ENCODE assay signal across 28 mouse cellular contexts in genomic region chr1:81886940-81887531, GRCm38 (mm10).
DNase-seq lines count a peak whose midpoint lies in the region; ATAC-seq and TF ChIP-seq lines count a peak whose summit lies in the region.
"Had no signal": no experiment of that assay in that cellular context is flagged by ENCODE, and none has a peak within 500 bp of the region (broad histone marks: within the 10 kb centered on the region; RNA-seq: fewer than 3 reads in every experiment).

No protein-coding gene starts in this region.

- TF ChIP-seq EP300 in heart, postnatal 0 days (IDR thresholded peaks at IDR 0.05; ENCODE audit: low read depth) = no peak

- no peaks in the 10 kb centered on the region for H3K79me2 ChIP-seq in myocyte (ENCODE audit: control insufficient read depth, insufficient read depth)

- TF ChIP-seq CTCF in heart, postnatal 0 days (IDR thresholded peaks at IDR 0.05; ENCODE audit: low read depth) = no peak

- H3K27ac ChIP-seq in embryonic facial prominence, embryonic 14.5 days (replicated peaks; ENCODE audit: low read depth, low read length) = no peak overlapping the region
- H3K27ac ChIP-seq in embryonic facial prominence, embryonic 10.5 days (replicated peaks) = no peak overlapping the region
- no peak overlapping the region for H3K27ac ChIP-seq in heart, postnatal 0 days (ENCODE audit: low read depth)
- no peak overlapping the region for H3K27ac ChIP-seq in heart, embryonic 11.5 days (ENCODE audit: low read depth, low read length)
- H3K27ac ChIP-seq in lung, embryonic 15.5 days = no peak overlapping the region
- H3K27ac ChIP-seq: hindbrain, embryonic 13.5 days; limb, embryonic 15.5 days; liver, embryonic 14.5 days; neural tube, embryonic 15.5 days had no signal

- no peaks in the 10 kb centered on the region for H3K36me3 ChIP-seq in embryonic facial prominence, embryonic 14.5 days (ENCODE audit: control insufficient read depth, insufficient read depth, low read length)
- no peaks in the 10 kb centered on the region for H3K36me3 ChIP-seq in embryonic facial prominence, embryonic 10.5 days (replicated peaks)
- H3K36me3 ChIP-seq in heart, postnatal 0 days (replicated peaks; ENCODE audit: control insufficient read depth, insufficient read depth, low read length) = no peaks in the 10 kb centered on the region
- H3K36me3 ChIP-seq in heart, embryonic 11.5 days (ENCODE audit: control insufficient read depth, insufficient read depth, low read length) = no peaks in the 10 kb centered on the region
- H3K36me3 ChIP-seq in lung, embryonic 15.5 days = no peaks in the 10 kb centered on the region
- H3K36me3 ChIP-seq in myocyte (ENCODE audit: control insufficient read depth, insufficient read depth) = no peaks in the 10 kb centered on the region
- H3K36me3 ChIP-seq: hindbrain, embryonic 13.5 days; limb, embryonic 15.5 days; neural tube, embryonic 15.5 days had no signal

- no peak overlapping the region for H3ac ChIP-seq in myocyte (ENCODE audit: control insufficient read depth, insufficient read length)

- no peak overlapping the region for H3K9ac ChIP-seq in embryonic facial prominence, embryonic 14.5 days (ENCODE audit: low read depth, low read length)
- H3K9ac ChIP-seq in heart, postnatal 0 days (replicated peaks; ENCODE audit: low read depth, low read length) = no peak overlapping the region
- H3K9ac ChIP-seq in heart, embryonic 11.5 days (ENCODE audit: low read depth, low read length) = no peak overlapping the region
- no peak overlapping the region for H3K9ac ChIP-seq in lung, embryonic 15.5 days
- H3K9ac ChIP-seq: hindbrain, embryonic 13.5 days; limb, embryonic 15.5 days; liver, embryonic 14.5 days; neural tube, embryonic 15.5 days had no signal

- no peak for TF ChIP-seq POLR2A in myocyte (IDR thresholded peaks at IDR 0.05; ENCODE audit: insufficient read length, low read depth)

- WGBS in embryonic facial prominence, embryonic 14.5 days = 66% methylated on average over 1 of the region's 1 CpGs
- WGBS in embryonic facial prominence, embryonic 10.5 days = 80% methylated on average over 1 of the region's 1 CpGs
- WGBS in heart, postnatal 0 days = 58% methylated on average over 1 of the region's 1 CpGs
- 60% methylated on average over 1 of the region's 1 CpGs for WGBS in heart, embryonic 11.5 days (ENCODE audit: insufficient replicate concordance)
- WGBS in lung, embryonic 15.5 days = 25% methylated on average over 1 of the region's 1 CpGs

- no peak overlapping the region for H3K4me2 ChIP-seq in embryonic facial prominence, embryonic 14.5 days (ENCODE audit: low read depth, low read length)
- H3K4me2 ChIP-seq in heart, postnatal 0 days (ENCODE audit: low read depth, low read length) = no peak overlapping the region
- H3K4me2 ChIP-seq in heart, embryonic 11.5 days = no peak overlapping the region
- no peak overlapping the region for H3K4me2 ChIP-seq in lung, embryonic 15.5 days
- no peak overlapping the region for H3K4me2 ChIP-seq in myocyte (ENCODE audit: low read depth)
- H3K4me2 ChIP-seq: hindbrain, embryonic 13.5 days; limb, embryonic 15.5 days; neural tube, embryonic 15.5 days had no signal

- no peaks in the 10 kb centered on the region for H3K9me3 ChIP-seq in embryonic facial prominence, embryonic 14.5 days (ENCODE audit: control insufficient read depth, low read length)
- no peaks in the 10 kb centered on the region for H3K9me3 ChIP-seq in embryonic facial prominence, embryonic 10.5 days
- no peaks in the 10 kb centered on the region for H3K9me3 ChIP-seq in heart, postnatal 0 days (replicated peaks; ENCODE audit: control insufficient read depth, low read length)
- H3K9me3 ChIP-seq in heart, embryonic 11.5 days (replicated peaks; ENCODE audit: control insufficient read depth, low read length) = no peaks in the 10 kb centered on the region
- no peaks in the 10 kb centered on the region for H3K9me3 ChIP-seq in lung, embryonic 15.5 days
- H3K9me3 ChIP-seq: hindbrain, embryonic 13.5 days; limb, embryonic 15.5 days; neural tube, embryonic 15.5 days had no signal

- no peaks in the 10 kb centered on the region for H3K4me1 ChIP-seq in embryonic facial prominence, embryonic 14.5 days (ENCODE audit: control insufficient read depth, insufficient read depth, low read length)
- H3K4me1 ChIP-seq in embryonic facial prominence, embryonic 10.5 days = no peaks in the 10 kb centered on the region
- H3K4me1 ChIP-seq in heart, postnatal 0 days (ENCODE audit: control insufficient read depth, insufficient read depth) = no peaks in the 10 kb centered on the region
- no peaks in the 10 kb centered on the region for H3K4me1 ChIP-seq in heart, embryonic 11.5 days (ENCODE audit: control insufficient read depth, insufficient read depth, low read length)
- no peaks in the 10 kb centered on the region for H3K4me1 ChIP-seq in lung, embryonic 15.5 days
- H3K4me1 ChIP-seq: hindbrain, embryonic 13.5 days; limb, embryonic 15.5 days; neural tube, embryonic 15.5 days had no signal

- peak; percentile 57; the same call in 1 of the 2 replicates for ATAC-seq in embryonic facial prominence, embryonic 14.5 days (ENCODE audit: low read depth)
- no peak for ATAC-seq in heart, postnatal 0 days (ENCODE audit: insufficient read depth, low read depth)
- no peak for ATAC-seq in heart, embryonic 11.5 days (replicated peaks; ENCODE audit: insufficient number of reproducible peaks, low FRiP score, low TSS enrichment)
- peak; percentile 89; the same call in 1 of the 2 replicates for ATAC-seq in lung, embryonic 15.5 days (ENCODE audit: borderline replicate concordance, extremely low read depth, low FRiP score, low TSS enrichment)
- ATAC-seq: activated CD4-positive, CD25-positive, alpha-beta regulatory T cell, adult 4 months; forebrain, embryonic 14.5 days; intestine, postnatal 0 days had no signal

- no peaks in the 10 kb centered on the region for H3K27me3 ChIP-seq in embryonic facial prominence, embryonic 14.5 days (replicated peaks; ENCODE audit: control insufficient read depth, insufficient read depth, low read length)
- no peaks in the 10 kb centered on the region for H3K27me3 ChIP-seq in embryonic facial prominence, embryonic 10.5 days (replicated peaks; ENCODE audit: low read depth, poor library complexity, severe bottlenecking)
- H3K27me3 ChIP-seq in heart, postnatal 0 days (ENCODE audit: control insufficient read depth, insufficient read depth, low read length) = no peaks in the 10 kb centered on the region
- H3K27me3 ChIP-seq in heart, embryonic 11.5 days (ENCODE audit: control insufficient read depth, insufficient read depth, low read length) = no peaks in the 10 kb centered on the region
- no peaks in the 10 kb centered on the region for H3K27me3 ChIP-seq in lung, embryonic 15.5 days
- no peaks in the 10 kb centered on the region for H3K27me3 ChIP-seq in myocyte (ENCODE audit: control insufficient read depth, insufficient read depth, insufficient read length)
- H3K27me3 ChIP-seq: CH12.LX; hindbrain, embryonic 13.5 days; limb, embryonic 15.5 days; neural tube, embryonic 15.5 days had no signal

- DNase-seq in embryonic facial prominence, embryonic 14.5 days (ENCODE audit: low spot score) = peak; percentile 70
- no peak for DNase-seq in embryonic facial prominence, embryonic 10.5 days (ENCODE audit: low spot score)
- peak; percentile 10 for DNase-seq in heart, postnatal 0 days (ENCODE audit: low spot score)
- no peak for DNase-seq in lung, postnatal 10 days
- no peak for DNase-seq in urinary bladder, adult 18-20 months (ENCODE audit: low spot score in 2 of 2)
- DNase-seq: adrenal gland, adult 8-10 months; cerebellum, adult 8-10 months; cerebellum, postnatal 25 days; gastrocnemius, postnatal 14 days; kidney, adult 9 months; kidney, postnatal 10 days; lung, adult 2 months; midbrain, embryonic 14.5 days; right cerebral cortex, postnatal 25 days; spleen, adult 18-20 months; thymus, adult 2 months; thymus, postnatal 4 days had no signal

- H3K4me3 ChIP-seq in embryonic facial prominence, embryonic 14.5 days (ENCODE audit: low read depth, low read length) = no peak overlapping the region
- no peak overlapping the region for H3K4me3 ChIP-seq in embryonic facial prominence, embryonic 10.5 days
- H3K4me3 ChIP-seq in heart, postnatal 0 days (ENCODE audit: low read depth, low read length) = no peak overlapping the region
- H3K4me3 ChIP-seq in heart, embryonic 11.5 days (ENCODE audit: low read depth, low read length) = no peak overlapping the region
- H3K4me3 ChIP-seq in lung, embryonic 15.5 days = no peak overlapping the region
- H3K4me3 ChIP-seq in myocyte = no peak overlapping the region
- H3K4me3 ChIP-seq: hindbrain, embryonic 13.5 days; limb, embryonic 15.5 days; neural tube, embryonic 15.5 days had no signal

TF ChIP-seq in myocyte, 11 proteins besides CTCF, POLR2A, EP300 and RAD21:
- peak; percentile 37 to 87 (median 73) for TF ChIP-seq MYOD1 (IDR thresholded peaks at IDR 0.05; ENCODE audit: control insufficient read depth in 1 of 3, insufficient read length in 2 of 3, low read depth in 2 of 3)
- TF ChIP-seq SRF (IDR thresholded peaks at IDR 0.05; ENCODE audit: control insufficient read depth, insufficient read length, low read depth) = no peak
- TF ChIP-seq MYOG (IDR thresholded peaks at IDR 0.05; ENCODE audit: control insufficient read depth in 1 of 3, insufficient read depth in 1 of 3, insufficient read length in 2 of 3, low read depth in 2 of 3) = peak in 1 of 3 experiments; percentile 17
- peak; percentile 11 for TF ChIP-seq TCF12 (IDR thresholded peaks at IDR 0.05; ENCODE audit: insufficient read depth, poor library complexity, severe bottlenecking)
TF ChIP-seq in myocyte: peak in this region for 3.

Comparison
In these comparisons a context has a peak if more than half of its experiments do, and no peak if none do; other contexts are left out.
1. DNase-seq: peak in embryonic facial prominence, embryonic 14.5 days (single experiment) and heart, postnatal 0 days (single experiment); none in embryonic facial prominence, embryonic 10.5 days (single experiment), lung, postnatal 10 days (single experiment) and urinary bladder, adult 18-20 months (0 of 2).
2. ATAC-seq: peak in embryonic facial prominence, embryonic 14.5 days (single experiment) and lung, embryonic 15.5 days (single experiment); none in heart, postnatal 0 days (single experiment) and heart, embryonic 11.5 days (single experiment).